Mouse (Mus musculus) c-Kit-positive CD71-positive TER-119-negative erythroid progenitor cells, embryonic 14.5 days (primary cell): Measurements from ENCODE around the gene Fbxo7.

Experiments
- DNase-seq: peaks from one replicate; pipeline ENCODE4 v3.0.0-alpha.2; 2013; ENCODE audit warnings: low read depth

Gene Fbxo7

GRCm38 (mm10) chr10:86043651-86044050 lies 21.9 kb downstream of the Fbxo7 start:
- DNase-seq, result no peak

- DNase-seq, result no peak
Measured at GRCm38 (mm10) chr10:86044066-86044465, 22.3 kb downstream of the Fbxo7 start.

GRCm38 (mm10) chr10:86046371-86046770 lies 24.6 kb downstream of the Fbxo7 start:
- no peak for DNase-seq

- no peak for DNase-seq
Measured at GRCm38 (mm10) chr10:86047786-86048185, 26.0 kb downstream of the Fbxo7 start.

GRCm38 (mm10) chr10:86050522-86050921 lies 28.8 kb downstream of the Fbxo7 start:
- no peak for DNase-seq

GRCm38 (mm10) chr10:86052818-86053522 lies 31.2 kb downstream of the Fbxo7 start:
- DNase-seq, result peak; percentile 39

GRCm38 (mm10) chr10:86056297-86056903 lies 34.6 kb downstream of the Fbxo7 start:
- DNase-seq, result no peak

GRCm38 (mm10) chr10:86057286-86057685 lies 35.5 kb downstream of the Fbxo7 start:
- DNase-seq, result no peak

GRCm38 (mm10) chr10:86057712-86058111 lies 35.9 kb downstream of the Fbxo7 start:
- DNase-seq, result no peak

GRCm38 (mm10) chr10:86060267-86060666 lies 38.5 kb downstream of the Fbxo7 start:
- no peak for DNase-seq

- no peak for DNase-seq
Measured at GRCm38 (mm10) chr10:86062261-86063017, 40.7 kb downstream of the Fbxo7 start.

GRCm38 (mm10) chr10:86063018-86063384 lies 41.2 kb downstream of the Fbxo7 start:
- no peak for DNase-seq

- no peak for DNase-seq
Measured at GRCm38 (mm10) chr10:86064937-86065336, 43.2 kb downstream of the Fbxo7 start.

- DNase-seq, result no peak
Measured at GRCm38 (mm10) chr10:86065661-86066060, 43.9 kb downstream of the Fbxo7 start.

- DNase-seq, result no peak
Measured at GRCm38 (mm10) chr10:86066651-86067050, 44.9 kb downstream of the Fbxo7 start.

GRCm38 (mm10) chr10:86067911-86068310 lies 46.1 kb downstream of the Fbxo7 start:
- DNase-seq, result no peak

- no peak for DNase-seq
Measured at GRCm38 (mm10) chr10:86069341-86069740, 47.6 kb downstream of the Fbxo7 start.

- DNase-seq, result no peak
Measured at GRCm38 (mm10) chr10:86070751-86071150, 49.0 kb downstream of the Fbxo7 start.

GRCm38 (mm10) chr10:86074134-86074533 lies 52.4 kb downstream of the Fbxo7 start:
- no peak for DNase-seq

GRCm38 (mm10) chr10:86074971-86075711 lies 53.4 kb downstream of the Fbxo7 start:
- DNase-seq, result no peak

GRCm38 (mm10) chr10:86077272-86077671 lies 55.5 kb downstream of the Fbxo7 start:
- DNase-seq, result no peak

GRCm38 (mm10) chr10:86078761-86079160 lies 57.0 kb downstream of the Fbxo7 start:
- DNase-seq, result no peak
